Mouse (Mus musculus) heart, postnatal 14 days (tissue): ENCODE measurements at regions not wholly inside any gene's neighbourhood (a gene's known extent, or its start where the extent isn't known, plus 50 kb on each side); places are given as distances from the start of the nearest gene placed in this dataset.

Experiments
- DNase-seq, 2 experiments: peaks; one replicate each; pipeline ENCODE4 v3.0.0; 2021 to 2022
- intact Hi-C: fragments of 180-260 bp; cut with DNase I; formaldehyde crosslinking; loops from one replicate; pipeline ENCODE4 v1.15.1; 2025

- no peak for DNase-seq
- intact Hi-C loops = no loop called here
Observed at GRCm38 (mm10) chr5:85954526-85954925, 110.9 kb downstream of the Cenpc1 start.

- peak in 1 of 2 experiments; percentile 26 for DNase-seq
- intact Hi-C loops = loop anchor here (10.0 kb wide), 1 partner anchor 352 kb away; no protein-coding TSS in a partner anchor
Observed at GRCm38 (mm10) chr5:85936667-85937314, 128.6 kb downstream of the Cenpc1 start.

GRCm38 (mm10) chr5:85918288-85918687 lies 147.1 kb downstream of the Cenpc1 start:
- intact Hi-C loops = no loop called here
- DNase-seq = no peak

GRCm38 (mm10) chr5:85915000-85915399 lies 150.4 kb downstream of the Cenpc1 start:
- DNase-seq = no peak
- intact Hi-C loops = no loop called here

GRCm38 (mm10) chr5:85896452-85896851 lies 168.9 kb downstream of the Cenpc1 start:
- intact Hi-C loops = no loop called here
- DNase-seq = no peak

- no peak for DNase-seq
- intact Hi-C loops = no loop called here
Observed at GRCm38 (mm10) chr5:85895814-85896213, 169.6 kb downstream of the Cenpc1 start.

GRCm38 (mm10) chr5:85870311-85870710 lies 195.1 kb downstream of the Cenpc1 start:
- intact Hi-C loops = no loop called here
- DNase-seq = no peak

- intact Hi-C loops = no loop called here
- no peak for DNase-seq
Observed at GRCm38 (mm10) chr5:85832556-85832955, 232.8 kb downstream of the Cenpc1 start.

GRCm38 (mm10) chr5:85795531-85796197 lies 269.7 kb downstream of the Cenpc1 start:
- DNase-seq = no peak
- intact Hi-C loops = no loop called here

- intact Hi-C loops = no loop called here
- DNase-seq = no peak
Observed at GRCm38 (mm10) chr5:85793148-85793547, 272.2 kb downstream of the Cenpc1 start.

GRCm38 (mm10) chr5:85780730-85781454 lies 284.5 kb downstream of the Cenpc1 start:
- no peak for DNase-seq
- intact Hi-C loops = no loop called here

- DNase-seq = no peak
- intact Hi-C loops = no loop called here
Observed at GRCm38 (mm10) chr5:85780017-85780416, 285.4 kb downstream of the Cenpc1 start.

GRCm38 (mm10) chr5:85779205-85779604 lies 286.2 kb downstream of the Cenpc1 start:
- DNase-seq = no peak
- intact Hi-C loops = no loop called here

- no peak for DNase-seq
- intact Hi-C loops = no loop called here
Observed at GRCm38 (mm10) chr5:85772660-85773059, 292.7 kb downstream of the Cenpc1 start.

- DNase-seq = no peak
- intact Hi-C loops = no loop called here
Observed at GRCm38 (mm10) chr5:85772086-85772485, 293.3 kb downstream of the Cenpc1 start.

GRCm38 (mm10) chr5:85767157-85767556 lies 298.2 kb downstream of the Cenpc1 start:
- no peak for DNase-seq
- intact Hi-C loops = no loop called here

- DNase-seq = no peak
- intact Hi-C loops = no loop called here
Observed at GRCm38 (mm10) chr5:85756716-85757115, 308.7 kb downstream of the Cenpc1 start.

GRCm38 (mm10) chr5:85754227-85754626 lies 311.2 kb downstream of the Cenpc1 start:
- intact Hi-C loops = no loop called here
- no peak for DNase-seq

GRCm38 (mm10) chr5:85753109-85753508 lies 312.3 kb downstream of the Cenpc1 start:
- no peak for DNase-seq
- intact Hi-C loops = no loop called here

GRCm38 (mm10) chr5:85751649-85752048 lies 313.7 kb downstream of the Cenpc1 start:
- no peak for DNase-seq
- intact Hi-C loops = no loop called here

GRCm38 (mm10) chr5:85750893-85751292 lies 314.5 kb downstream of the Cenpc1 start:
- intact Hi-C loops = no loop called here
- no peak for DNase-seq

- DNase-seq = no peak
- intact Hi-C loops = no loop called here
Observed at GRCm38 (mm10) chr5:85729613-85730012, 335.8 kb downstream of the Cenpc1 start.
